In genomic region chr6:101837563-101837962, GRCm38 (mm10) we compare ENCODE assay signal across 11 mouse cellular contexts.
DNase-seq lines count a peak whose midpoint lies in the region; ATAC-seq lines count a peak whose summit lies in the region.
"Had no signal": no experiment of that assay in that cellular context is flagged by ENCODE, and none has a peak within 500 bp of the region (broad histone marks: within the 10 kb centered on the region; RNA-seq: fewer than 3 reads in every experiment).

No protein-coding gene starts in this region.

- no peak overlapping the region for H3K27ac ChIP-seq in liver, embryonic 11.5 days (ENCODE audit: low read depth, low read length)
- no peak overlapping the region for H3K27ac ChIP-seq in heart, embryonic 11.5 days (ENCODE audit: low read depth, low read length)
- H3K27ac ChIP-seq: heart, embryonic 15.5 days; limb, embryonic 15.5 days; neural tube, embryonic 13.5 days had no signal

- no peaks in the 10 kb centered on the region for H3K27me3 ChIP-seq in liver, embryonic 11.5 days (replicated peaks; ENCODE audit: control insufficient read depth, insufficient read depth, low read length)
- H3K27me3 ChIP-seq in heart, embryonic 11.5 days (ENCODE audit: control insufficient read depth, insufficient read depth, low read length): no peaks in the 10 kb centered on the region
- H3K27me3 ChIP-seq: heart, embryonic 15.5 days; limb, embryonic 15.5 days; megakaryocyte, embryonic 14.5 days; neural tube, embryonic 13.5 days had no signal

- no peak for ATAC-seq in liver, embryonic 11.5 days (replicated peaks; ENCODE audit: low FRiP score)
- ATAC-seq in heart, embryonic 11.5 days (replicated peaks; ENCODE audit: insufficient number of reproducible peaks, low FRiP score, low TSS enrichment): no peak

- intact Hi-C loops in gastrocnemius, postnatal 14 days (cut with DNase I; ENCODE audit: low total_unique reads): no loop called here

- no peaks in the 10 kb centered on the region for H3K4me1 ChIP-seq in liver, embryonic 11.5 days (replicated peaks; ENCODE audit: control insufficient read depth, insufficient read depth, low read length)
- no peaks in the 10 kb centered on the region for H3K4me1 ChIP-seq in heart, embryonic 11.5 days (ENCODE audit: control insufficient read depth, insufficient read depth, low read length)
- H3K4me1 ChIP-seq: megakaryocyte, embryonic 14.5 days; neural tube, embryonic 13.5 days had no signal

- H3K9ac ChIP-seq in liver, embryonic 11.5 days (ENCODE audit: low read depth, low read length): no peak overlapping the region
- H3K9ac ChIP-seq in heart, embryonic 11.5 days (ENCODE audit: low read depth, low read length): no peak overlapping the region
- H3K9ac ChIP-seq: heart, embryonic 15.5 days; limb, embryonic 15.5 days; neural tube, embryonic 13.5 days had no signal

- no peaks in the 10 kb centered on the region for H3K36me3 ChIP-seq in liver, embryonic 11.5 days (ENCODE audit: control insufficient read depth, insufficient read depth, low read length)
- no peaks in the 10 kb centered on the region for H3K36me3 ChIP-seq in heart, embryonic 11.5 days (ENCODE audit: control insufficient read depth, insufficient read depth, low read length)
- H3K36me3 ChIP-seq: heart, embryonic 15.5 days; limb, embryonic 15.5 days; neural tube, embryonic 13.5 days had no signal

- H3K4me3 ChIP-seq in liver, embryonic 11.5 days (ENCODE audit: low read depth, low read length): no peak overlapping the region
- H3K4me3 ChIP-seq in heart, embryonic 11.5 days (ENCODE audit: low read depth, low read length): no peak overlapping the region
- H3K4me3 ChIP-seq: heart, embryonic 15.5 days; limb, embryonic 15.5 days; megakaryocyte, embryonic 14.5 days; neural tube, embryonic 13.5 days had no signal

- H3K4me2 ChIP-seq in liver, embryonic 11.5 days: no peak overlapping the region
- no peak overlapping the region for H3K4me2 ChIP-seq in heart, embryonic 11.5 days
- H3K4me2 ChIP-seq: heart, embryonic 15.5 days; limb, embryonic 15.5 days; neural tube, embryonic 13.5 days had no signal

- peak; percentile 18 for DNase-seq in gastrocnemius, postnatal 14 days
- DNase-seq in gastrocnemius, adult 18-20 months (ENCODE audit: low spot score): no peak
- DNase-seq in liver: peak; percentile 24
- DNase-seq in liver, embryonic 11.5 days (ENCODE audit: low spot score): no peak
- peak; percentile 43 for DNase-seq in testis, postnatal 10 days (ENCODE audit: low spot score)
- no peak for DNase-seq in testis, postnatal 14 days (ENCODE audit: low spot score)

- H3K9me3 ChIP-seq in liver, embryonic 11.5 days (ENCODE audit: control insufficient read depth, low read length): no peaks in the 10 kb centered on the region
- no peaks in the 10 kb centered on the region for H3K9me3 ChIP-seq in heart, embryonic 11.5 days (replicated peaks; ENCODE audit: control insufficient read depth, low read length)
- H3K9me3 ChIP-seq: heart, embryonic 15.5 days; limb, embryonic 15.5 days; neural tube, embryonic 13.5 days had no signal

- 80% methylated on average over 6 of the region's 6 CpGs for WGBS in liver, embryonic 11.5 days
- WGBS in heart, embryonic 11.5 days (ENCODE audit: insufficient replicate concordance): 78% methylated on average over 6 of the region's 6 CpGs

Comparison
In these comparisons a context has a peak if more than half of its experiments do, and no peak if none do; other contexts are left out.
1. DNase-seq: peak in gastrocnemius, postnatal 14 days (single experiment), liver (single experiment) and testis, postnatal 10 days (single experiment); none in gastrocnemius, adult 18-20 months (single experiment), liver, embryonic 11.5 days (single experiment) and testis, postnatal 14 days (single experiment).